Mouse (Mus musculus) gastrocnemius, postnatal 36 days (tissue): ENCODE measurements at regions not wholly inside any gene's neighbourhood (a gene's known extent, or its start where the extent isn't known, plus 50 kb on each side); places are given as distances from the start of the nearest gene placed in this dataset.

Experiments
- DNase-seq, 2 experiments: peaks; one replicate each; pipeline ENCODE4 v3.0.0; 2022
- intact Hi-C: fragments of 180-260 bp; cut with DNase I; formaldehyde crosslinking; loops from one replicate; pipeline ENCODE4 v1.15.1; 2025

- intact Hi-C loops = no loop called here
These were observed 128.6 kb upstream of the Hgf start for GRCm38 (mm10) chr5:16424745-16425144.

GRCm38 (mm10) chr5:16425302-16425701, 128.0 kb upstream of the Hgf start:
- DNase-seq = no peak
- intact Hi-C loops = no loop called here

More at GRCm38 (mm10) chr5:16424745-16425144, 128.6 kb upstream of the Hgf start:
- DNase-seq = no peak

- no peak for DNase-seq
- intact Hi-C loops = no loop called here
These were observed 127.0 kb upstream of the Hgf start for GRCm38 (mm10) chr5:16426306-16426705.

- no peak for DNase-seq
- intact Hi-C loops = no loop called here
These were observed 118.7 kb upstream of the Hgf start for GRCm38 (mm10) chr5:16434586-16434985.

- no peak for DNase-seq
- intact Hi-C loops = no loop called here
These were observed 108.2 kb upstream of the Hgf start for GRCm38 (mm10) chr5:16445056-16445455.

- intact Hi-C loops = no loop called here
- no peak for DNase-seq
These were observed 106.3 kb upstream of the Hgf start for GRCm38 (mm10) chr5:16446977-16447376.

GRCm38 (mm10) chr5:16461795-16462194, 91.5 kb upstream of the Hgf start:
- no peak for DNase-seq
- intact Hi-C loops = no loop called here

GRCm38 (mm10) chr5:16466266-16466665, 87.0 kb upstream of the Hgf start:
- DNase-seq = no peak
- intact Hi-C loops = no loop called here

- intact Hi-C loops = no loop called here
- no peak for DNase-seq
These were observed 84.7 kb upstream of the Hgf start for GRCm38 (mm10) chr5:16468560-16468959.

- intact Hi-C loops = no loop called here
- DNase-seq = no peak
These were observed 84.1 kb upstream of the Hgf start for GRCm38 (mm10) chr5:16469221-16469620.

GRCm38 (mm10) chr5:16469644-16470275, 83.5 kb upstream of the Hgf start:
- intact Hi-C loops = no loop called here
- peak; percentile 19 to 28 for DNase-seq

GRCm38 (mm10) chr5:16470366-16470982, 82.8 kb upstream of the Hgf start:
- intact Hi-C loops = no loop called here
- DNase-seq = peak in 1 of 2 experiments; percentile 8

GRCm38 (mm10) chr5:16487969-16488368, 65.3 kb upstream of the Hgf start:
- no peak for DNase-seq
- intact Hi-C loops = no loop called here

- DNase-seq = no peak
- intact Hi-C loops = no loop called here
These were observed 63.5 kb upstream of the Hgf start for GRCm38 (mm10) chr5:16489803-16490202.

GRCm38 (mm10) chr5:16499891-16500290, 53.4 kb upstream of the Hgf start:
- no peak for DNase-seq
- intact Hi-C loops = no loop called here
